Mouse (Mus musculus) thymus, adult 2 months (tissue): ENCODE data around the gene Wwc2. TPM values are rescaled to one million over a fixed set of nuclear protein-coding genes. Genes with fewer than 3 reads are reported as not detected.

ENCODE experiments used
- DNase-seq: peaks from one replicate; pipeline ENCODE4 v3.0.0; 2021
- H3K27ac ChIP-seq: fragments of 200-500 bp; 2 replicates; pipeline ENCODE4 v1.5.1; 2012; ENCODE audit warnings: low read length, control low read depth; ENCODE audit not compliant: control insufficient read depth, insufficient read depth
- H3K27me3 ChIP-seq: fragments of 200-500 bp; 2 replicates; pipeline ENCODE4 v1.6.1; 2012; ENCODE audit warnings: mild to moderate bottlenecking, low read length, moderate library complexity, mixed read lengths; ENCODE audit not compliant: control insufficient read depth, insufficient read depth
- H3K36me3 ChIP-seq: fragments of 200-500 bp; 2 replicates; pipeline ENCODE4 v1.6.1; 2012; ENCODE audit warnings: mild to moderate bottlenecking, low read length, moderate library complexity; ENCODE audit not compliant: control insufficient read depth, insufficient read depth
- H3K4me1 ChIP-seq: fragments of 200-500 bp; replicated peaks from 2 replicates; pipeline ENCODE4 v1.6.1; 2012; ENCODE audit warnings: low read length; ENCODE audit not compliant: control insufficient read depth, insufficient read depth
- H3K4me3 ChIP-seq: fragments of 200-500 bp; 2 replicates; pipeline ENCODE4 v1.5.1; 2012; ENCODE audit warnings: mild to moderate bottlenecking, low read length, control low read depth, moderate library complexity; ENCODE audit not compliant: control insufficient read depth, insufficient read depth
- CTCF ChIP-seq: fragments of 200-500 bp; IDR thresholded peaks from 2 replicates; pipeline ENCODE4 v1.5.1; 2012; ENCODE audit warnings: mild to moderate bottlenecking, control low read depth, low read length, moderate library complexity, borderline replicate concordance; ENCODE audit not compliant: control insufficient read depth, poor library complexity, insufficient read depth; ENCODE audit errors: extremely low read depth
- POLR2A ChIP-seq: fragments of 200-500 bp; IDR thresholded peaks from 2 replicates; pipeline ENCODE4 v1.6.1; 2012; ENCODE audit warnings: mild to moderate bottlenecking, low read length, control low read depth, moderate library complexity; ENCODE audit not compliant: control insufficient read depth, poor library complexity, insufficient read depth; ENCODE audit errors: extremely low read depth
- WGBS: fragments of 180-500 bp; shearing (Covaris S2); methylation state at CpG from one replicate; pipeline ENCODE4 v1.1.7; 2018; 5-methylcytosine and 5-hydroxymethylcytosine counted together
- polyA plus RNA-seq: library from polyadenylated mRNA; depleted of rRNA; stranded (reverse); fragments of >200 nt; gene quantifications from 2 replicates; pipeline ENCODE4 v1.2.3, GENCODE M21; 2012

The Wwc2 gene
- polyA plus RNA-seq, 1 experiment: 2.0 TPM

DNA sequence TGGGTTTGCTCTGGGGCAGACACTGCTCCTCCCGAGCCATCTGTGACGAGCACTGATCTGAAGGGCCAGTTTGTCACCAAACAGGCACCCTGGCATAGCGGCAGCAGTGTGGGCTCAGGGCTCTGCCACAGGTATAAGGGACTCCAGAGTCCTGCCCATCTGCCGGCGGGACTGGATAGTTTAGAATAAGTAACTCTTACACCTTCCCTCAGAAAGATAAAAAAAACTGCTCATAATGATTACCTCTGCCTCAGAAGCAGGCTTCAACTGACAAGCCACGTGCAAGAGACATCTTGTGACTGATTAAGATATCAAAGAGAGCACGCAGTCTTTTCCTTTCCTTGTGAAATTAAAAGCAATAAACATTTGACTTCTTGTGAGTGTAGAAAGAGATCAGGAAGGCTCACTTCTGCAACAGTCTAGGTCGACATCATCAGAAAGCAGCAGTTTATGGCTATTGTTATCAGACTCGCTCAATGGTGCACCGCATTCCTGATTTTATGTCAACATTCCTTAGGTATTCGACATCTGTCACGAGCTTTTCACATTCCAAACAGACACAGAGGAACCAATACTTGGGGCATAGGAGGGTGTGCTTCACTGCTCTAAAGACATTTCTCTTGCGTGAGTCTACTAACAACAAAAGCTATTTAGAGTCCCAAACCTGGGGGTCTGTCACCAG, 116.1 kb downstream of the Wwc2 start:
- Histone ChIP-seq H3K4me3 (no peak overlapping the region), H3K4me1 (no peaks in the 10 kb centered on the region), H3K27me3 (no peaks in the 10 kb centered on the region), H3K27ac (no peak overlapping the region), H3K36me3 (no peaks in the 10 kb centered on the region)
- no peak for DNase-seq
- 93% methylated on average over 13 of the region's 13 CpGs for WGBS
- no peak for TF ChIP-seq CTCF

DNA sequence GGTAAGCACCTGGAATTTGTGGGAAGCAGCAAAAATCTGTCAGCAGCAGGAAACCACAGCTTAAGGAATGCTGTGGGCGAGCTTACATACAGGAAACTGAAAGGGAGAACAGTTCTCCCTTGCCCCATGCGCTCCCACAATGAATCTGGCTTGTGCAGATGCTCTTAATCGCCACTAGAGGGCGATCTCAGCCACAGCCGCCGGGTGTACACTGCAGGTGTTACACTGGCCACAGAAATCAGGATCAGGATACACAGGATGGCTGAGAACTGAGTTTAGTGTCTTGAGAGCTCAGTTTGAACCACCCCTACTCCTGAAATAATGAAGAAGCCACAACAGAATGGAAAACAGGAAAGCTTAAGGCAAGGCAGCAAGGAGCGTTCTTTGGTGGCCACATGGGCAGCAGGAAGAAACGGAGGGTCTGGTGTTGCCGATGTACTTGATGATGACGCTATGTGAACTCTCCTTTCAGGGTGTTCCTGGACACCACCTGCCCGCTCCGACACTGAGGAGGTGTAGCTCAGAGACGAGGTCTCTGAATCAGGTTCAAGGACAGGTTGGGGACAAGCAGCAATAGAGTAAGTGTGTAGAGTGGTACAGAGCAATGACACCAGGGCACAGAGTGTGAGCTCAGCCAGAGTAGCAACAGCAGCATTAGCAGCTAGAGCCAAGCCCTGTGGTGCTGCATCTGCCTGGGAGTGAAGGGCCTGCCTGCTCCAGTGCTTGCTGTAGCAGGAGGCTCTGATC, 118.2 kb downstream of the Wwc2 start:
- WGBS: 53% methylated on average over 13 of the region's 13 CpGs
- no peak overlapping the region for H3K4me3 ChIP-seq
- H3K36me3 ChIP-seq: no peaks in the 10 kb centered on the region

DNA sequence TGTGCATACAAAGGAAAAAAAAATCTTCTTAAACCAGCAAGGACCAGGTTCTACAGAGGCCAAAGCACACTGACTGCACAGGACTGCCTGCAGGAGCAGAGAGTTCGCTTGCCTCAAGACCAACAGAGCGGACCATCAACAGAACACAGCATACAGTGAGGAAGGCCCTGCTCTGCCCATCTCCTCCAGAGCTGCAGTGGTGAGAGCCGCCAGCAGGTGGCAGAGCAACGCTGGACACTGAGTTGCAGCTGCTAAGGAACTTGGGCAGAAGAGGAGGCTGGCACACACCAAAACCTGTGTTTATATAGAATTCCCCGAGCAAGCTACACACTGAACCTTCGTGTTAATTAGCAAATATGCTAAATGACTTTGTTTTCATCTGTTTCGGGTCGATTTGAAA, 123.7 kb downstream of the Wwc2 start:
- no peaks in the 10 kb centered on the region for H3K4me1 ChIP-seq
- no peak overlapping the region for H3K27ac ChIP-seq
- WGBS: 36% methylated on average over 8 of the region's 8 CpGs
- H3K4me3 ChIP-seq: no peak overlapping the region
- peak; percentile 80 for DNase-seq
- H3K27me3 ChIP-seq: no peaks in the 10 kb centered on the region
- no peaks in the 10 kb centered on the region for H3K36me3 ChIP-seq
- TF ChIP-seq POLR2A: no peak
- TF ChIP-seq CTCF: peak; percentile 96

More for the DNA sequence above, 118.2 kb downstream of the Wwc2 start:
- peak; percentile 16 for DNase-seq
- H3K4me1 ChIP-seq: no peaks in the 10 kb centered on the region
- no peaks in the 10 kb centered on the region for H3K27me3 ChIP-seq
- TF ChIP-seq POLR2A (no peak), CTCF (peak; percentile 70; the same call in 1 of the 2 replicates)
- H3K27ac ChIP-seq: no peak overlapping the region

DNA sequence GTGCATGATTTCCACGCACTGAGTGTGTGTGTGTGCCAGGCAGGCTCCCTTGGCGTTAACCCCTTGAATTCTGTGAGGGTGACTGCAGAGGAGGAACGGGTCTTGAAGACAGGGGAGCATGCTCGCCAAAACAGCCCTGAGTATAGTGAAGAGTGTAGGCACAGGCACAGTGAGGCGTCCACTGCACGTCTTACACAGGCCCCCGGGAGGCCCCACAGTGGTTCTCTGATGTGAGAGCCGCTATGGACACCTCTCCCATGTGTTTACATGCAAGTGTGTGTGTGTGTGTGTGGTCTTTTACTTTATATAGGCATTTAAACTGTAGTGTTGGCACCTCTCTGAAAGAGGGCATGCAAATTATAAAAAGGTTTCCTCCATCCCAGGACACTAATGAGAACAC, 124.2 kb downstream of the Wwc2 start:
- TF ChIP-seq CTCF: no peak
- no peak for TF ChIP-seq POLR2A
- no peaks in the 10 kb centered on the region for H3K36me3 ChIP-seq
- 89% methylated on average over 8 of the region's 8 CpGs for WGBS

DNA sequence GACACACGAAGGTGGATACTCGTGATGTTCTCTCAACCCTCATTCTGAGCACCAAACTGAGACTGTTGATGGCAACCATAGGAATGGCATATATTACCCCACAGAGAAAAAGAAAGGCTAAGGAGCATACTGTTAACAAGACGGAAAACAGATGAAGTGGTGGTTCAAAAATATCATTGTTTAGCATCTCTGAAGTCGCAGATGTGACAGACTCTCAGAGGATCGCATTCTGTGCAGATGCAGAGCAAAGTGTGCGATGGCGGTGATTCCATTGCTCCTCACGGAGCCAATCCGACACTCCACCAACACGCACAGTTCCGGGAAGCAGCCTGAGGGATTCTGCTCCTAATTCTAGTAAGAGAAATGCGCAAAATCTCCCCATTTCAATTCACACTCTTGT, 131.5 kb downstream of the Wwc2 start:
- 96% methylated on average over 12 of the region's 12 CpGs for WGBS
- no peak for TF ChIP-seq CTCF
- no peak for TF ChIP-seq POLR2A
- Histone ChIP-seq H3K27ac (no peak overlapping the region), H3K27me3 (no peaks in the 10 kb centered on the region), H3K4me1 (no peaks in the 10 kb centered on the region), H3K36me3 (no peaks in the 10 kb centered on the region), H3K4me3 (no peak overlapping the region)
- DNase-seq: no peak

More for the DNA sequence above, 124.2 kb downstream of the Wwc2 start:
- Histone ChIP-seq H3K27ac (no peak overlapping the region), H3K4me1 (no peaks in the 10 kb centered on the region), H3K27me3 (no peaks in the 10 kb centered on the region), H3K4me3 (no peak overlapping the region)
- no peak for DNase-seq

DNA sequence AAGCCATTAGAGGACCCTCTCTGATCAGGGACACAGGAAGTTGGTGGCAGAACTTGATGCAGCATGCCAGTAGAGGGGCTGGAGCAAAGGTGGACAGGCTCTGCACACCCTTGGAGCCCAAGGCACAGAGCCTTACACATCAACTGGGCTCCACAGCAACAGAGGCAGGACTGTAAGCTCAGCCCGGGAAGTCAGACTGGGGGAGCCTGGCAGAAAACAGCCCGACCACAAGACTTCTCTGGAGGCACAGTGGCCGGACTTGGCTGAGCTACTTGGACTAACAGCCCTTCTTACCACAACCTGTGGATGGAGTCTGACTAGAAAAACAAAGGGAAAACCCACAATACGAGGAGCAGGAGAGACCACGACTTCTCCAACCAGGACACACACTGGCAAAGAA, 137.4 kb downstream of the Wwc2 start:
- Histone ChIP-seq H3K4me1 (peaks cover 18% of the 10 kb centered on the region), H3K36me3 (no peaks in the 10 kb centered on the region), H3K4me3 (no peak overlapping the region), H3K27me3 (no peaks in the 10 kb centered on the region), H3K27ac (no peak overlapping the region)
- TF ChIP-seq POLR2A (no peak), CTCF (no peak)
- WGBS: 64% methylated on average over 5 of the region's 5 CpGs
- DNase-seq: no peak
